Mouse (Mus musculus): ENCODE data around the gene Acaca. TPM values are rescaled to one million over a fixed set of nuclear protein-coding genes. Genes with fewer than 3 reads are reported as not detected.
"Not testable (repeated sequence)": the region's sequence is repeated elsewhere in the genome, so short reads cannot be mapped to it uniquely, and the experiment has no call there.

Gene Acaca
- polyA plus RNA-seq, 1 experiment from 2014 or later: 28.9 TPM

DNA sequence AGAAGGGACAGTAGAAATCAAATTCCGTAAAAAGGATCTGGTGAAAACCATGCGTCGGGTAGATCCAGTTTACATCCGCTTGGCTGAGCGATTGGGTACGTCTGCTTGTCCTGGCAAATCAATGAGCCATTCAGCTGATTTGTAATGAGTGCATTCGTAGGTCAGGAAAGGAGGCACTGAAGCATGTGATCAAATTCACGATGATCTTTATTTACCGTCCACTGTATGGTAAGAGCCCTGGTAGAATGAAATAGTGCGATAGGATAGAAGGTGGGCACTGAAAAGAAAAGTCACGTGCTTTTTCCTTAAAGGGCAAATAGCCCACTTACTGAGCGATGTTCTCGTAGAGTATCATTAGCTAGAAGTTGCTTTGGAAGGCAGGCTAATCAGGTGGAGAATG lies 253.0 kb downstream of the Acaca start:
- Histone ChIP-seq H3K27ac (ENCODE audit: low read length) (no peak overlapping the region), H3K36me3 (ENCODE audit: control insufficient read depth, insufficient read depth) (no peaks in the 10 kb centered on the region), H3K4me2 (ENCODE audit: low read length) (no peak overlapping the region), H3K27me3 (replicated peaks; ENCODE audit: control insufficient read depth, insufficient read depth, low read length) (no peaks in the 10 kb centered on the region), H3K9me3 (ENCODE audit: control insufficient read depth, low read length) (no peaks in the 10 kb centered on the region), H3K4me1 (replicated peaks; ENCODE audit: control insufficient read depth, insufficient read depth, low read length) (no peaks in the 10 kb centered on the region), H3K9ac (replicated peaks; ENCODE audit: low read depth, low read length) (no peak overlapping the region), H3K4me3 (replicated peaks; ENCODE audit: low read length) (no peak overlapping the region)
- 19% methylated on average over 13 of the region's 13 CpGs for WGBS
- no peak for ATAC-seq

DNA sequence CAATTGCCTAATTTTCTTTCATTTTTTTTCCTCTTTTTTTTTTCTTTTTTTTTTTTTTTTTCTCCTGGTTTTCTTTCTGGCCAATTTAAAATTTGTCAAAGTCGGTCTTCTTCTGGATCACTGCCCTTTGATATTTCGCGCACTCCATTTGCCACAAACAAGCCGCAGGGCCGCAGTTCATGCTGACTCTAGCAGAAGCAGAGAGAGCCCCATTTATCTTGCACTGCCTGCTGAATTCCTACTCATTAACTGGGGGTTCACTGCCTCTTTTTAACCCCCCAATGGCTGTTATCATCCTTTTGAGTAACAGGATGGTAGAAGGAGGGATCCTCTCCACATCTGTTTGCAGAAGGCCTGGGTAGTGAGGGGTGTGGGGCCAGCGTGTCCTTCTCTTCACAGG lies 254.4 kb downstream of the Acaca start:
- Histone ChIP-seq H3K9ac (replicated peaks; ENCODE audit: low read depth, low read length) (no peak overlapping the region), H3K4me2 (ENCODE audit: low read length) (no peak overlapping the region), H3K27me3 (replicated peaks; ENCODE audit: control insufficient read depth, insufficient read depth, low read length) (no peaks in the 10 kb centered on the region), H3K36me3 (ENCODE audit: control insufficient read depth, insufficient read depth) (no peaks in the 10 kb centered on the region), H3K4me3 (replicated peaks; ENCODE audit: low read length) (no peak overlapping the region), H3K4me1 (replicated peaks; ENCODE audit: control insufficient read depth, insufficient read depth, low read length) (peaks cover 2% of the 10 kb centered on the region; the same call in 1 of the 2 replicates), H3K9me3 (ENCODE audit: control insufficient read depth, low read length) (no peaks in the 10 kb centered on the region), H3K27ac (ENCODE audit: low read length) (no peak overlapping the region)
- ATAC-seq: no peak
- 46% methylated on average over 6 of the region's 6 CpGs for WGBS

- 72% methylated on average over 6 of the region's 6 CpGs for WGBS
Measured at GRCm38 (mm10) chr11:84389332-84389731, 259.9 kb downstream of the Acaca start.

GRCm38 (mm10) chr11:84391126-84391525 lies 261.7 kb downstream of the Acaca start:
- Histone ChIP-seq H3K4me3 (replicated peaks; ENCODE audit: low read length) (no peak overlapping the region), H3K4me2 (ENCODE audit: low read length) (no peak overlapping the region), H3K27me3 (replicated peaks; ENCODE audit: control insufficient read depth, insufficient read depth, low read length) (no peaks in the 10 kb centered on the region), H3K27ac (ENCODE audit: low read length) (no peak overlapping the region), H3K4me1 (replicated peaks; ENCODE audit: control insufficient read depth, insufficient read depth, low read length) (peaks cover 6% of the 10 kb centered on the region; the same call in 1 of the 2 replicates), H3K9me3 (ENCODE audit: control insufficient read depth, low read length) (no peaks in the 10 kb centered on the region), H3K36me3 (ENCODE audit: control insufficient read depth, insufficient read depth) (peaks cover 7% of the 10 kb centered on the region), H3K9ac (replicated peaks; ENCODE audit: low read depth, low read length) (no peak overlapping the region)
- ATAC-seq: no peak
- 88% methylated on average over 8 of the region's 8 CpGs for WGBS

More at GRCm38 (mm10) chr11:84389332-84389731, 259.9 kb downstream of the Acaca start:
- no peak for ATAC-seq
- Histone ChIP-seq H3K9ac (replicated peaks; ENCODE audit: low read depth, low read length) (no peak overlapping the region), H3K27ac (ENCODE audit: low read length) (no peak overlapping the region), H3K4me3 (replicated peaks; ENCODE audit: low read length) (no peak overlapping the region), H3K27me3 (replicated peaks; ENCODE audit: control insufficient read depth, insufficient read depth, low read length) (no peaks in the 10 kb centered on the region), H3K4me1 (replicated peaks; ENCODE audit: control insufficient read depth, insufficient read depth, low read length) (peaks cover 6% of the 10 kb centered on the region; the same call in 1 of the 2 replicates), H3K9me3 (ENCODE audit: control insufficient read depth, low read length) (no peaks in the 10 kb centered on the region), H3K36me3 (ENCODE audit: control insufficient read depth, insufficient read depth) (peaks cover 7% of the 10 kb centered on the region), H3K4me2 (ENCODE audit: low read length) (no peak overlapping the region)

DNA sequence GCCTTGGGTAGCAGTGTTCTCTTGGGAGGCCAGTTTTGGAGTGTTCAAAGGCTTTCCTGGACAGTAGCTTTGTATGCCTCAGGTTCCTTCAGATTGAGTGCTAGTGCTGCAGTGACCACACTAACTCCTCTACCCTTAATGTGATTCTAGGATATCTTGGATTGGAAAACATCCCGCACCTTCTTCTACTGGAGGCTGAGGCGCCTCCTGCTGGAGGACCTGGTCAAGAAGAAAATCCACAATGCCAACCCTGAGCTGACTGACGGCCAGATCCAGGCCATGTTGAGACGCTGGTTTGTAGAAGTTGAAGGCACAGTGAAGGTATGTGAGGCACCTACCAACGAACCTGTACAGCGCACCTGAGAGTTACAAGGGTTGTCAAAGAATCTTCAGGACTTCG lies 262.6 kb downstream of the Acaca start:
- H3K27me3 ChIP-seq (replicated peaks; ENCODE audit: control insufficient read depth, insufficient read depth, low read length); H3K4me1 ChIP-seq (replicated peaks; ENCODE audit: control insufficient read depth, insufficient read depth, low read length); H3K9ac ChIP-seq (replicated peaks; ENCODE audit: low read depth, low read length); H3K27ac ChIP-seq (ENCODE audit: low read length); H3K4me2 ChIP-seq (ENCODE audit: low read length); H3K9me3 ChIP-seq (ENCODE audit: control insufficient read depth, low read length); H3K4me3 ChIP-seq (replicated peaks; ENCODE audit: low read length); H3K36me3 ChIP-seq (ENCODE audit: control insufficient read depth, insufficient read depth); ATAC-seq: not testable (repeated sequence)
- 80% methylated on average over 7 of the region's 7 CpGs for WGBS

DNA sequence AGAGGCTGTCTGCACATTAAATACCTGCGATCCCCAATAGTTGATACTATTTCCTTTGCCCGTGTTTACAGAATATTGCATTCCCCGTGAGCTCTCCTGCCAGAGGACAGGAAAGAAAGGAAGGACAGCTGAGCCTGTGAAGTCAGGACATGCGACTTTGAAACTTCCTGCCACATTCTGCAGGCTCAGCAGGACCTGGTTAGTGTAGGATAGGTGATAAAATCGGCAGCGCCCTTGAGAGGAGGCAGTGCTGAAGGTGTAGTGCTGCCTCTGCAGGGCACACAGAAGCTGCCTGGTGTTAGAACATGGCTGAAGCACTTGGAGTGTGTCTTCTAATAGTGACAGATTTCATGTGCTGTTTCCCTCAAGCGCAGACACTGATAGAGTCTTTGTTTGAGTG lies 264.1 kb downstream of the Acaca start:
- Histone ChIP-seq H3K27ac (ENCODE audit: low read length) (no peak overlapping the region), H3K9me3 (ENCODE audit: control insufficient read depth, low read length) (no peaks in the 10 kb centered on the region), H3K27me3 (replicated peaks; ENCODE audit: control insufficient read depth, insufficient read depth, low read length) (no peaks in the 10 kb centered on the region), H3K4me3 (replicated peaks; ENCODE audit: low read length) (no peak overlapping the region), H3K4me1 (replicated peaks; ENCODE audit: control insufficient read depth, insufficient read depth, low read length) (peaks cover 4% of the 10 kb centered on the region), H3K36me3 (ENCODE audit: control insufficient read depth, insufficient read depth) (peaks cover 9% of the 10 kb centered on the region), H3K9ac (replicated peaks; ENCODE audit: low read depth, low read length) (no peak overlapping the region), H3K4me2 (ENCODE audit: low read length) (no peak overlapping the region)
- ATAC-seq: no peak
- 91% methylated on average over 7 of the region's 7 CpGs for WGBS

GRCm38 (mm10) chr11:84395010-84395409 lies 265.5 kb downstream of the Acaca start:
- Histone ChIP-seq H3K36me3 (ENCODE audit: control insufficient read depth, insufficient read depth) (peaks cover 9% of the 10 kb centered on the region), H3K4me1 (replicated peaks; ENCODE audit: control insufficient read depth, insufficient read depth, low read length) (no peaks in the 10 kb centered on the region; the same call in none of the 2 replicates), H3K27me3 (replicated peaks; ENCODE audit: control insufficient read depth, insufficient read depth, low read length) (no peaks in the 10 kb centered on the region), H3K4me3 (replicated peaks; ENCODE audit: low read length) (no peak overlapping the region), H3K27ac (ENCODE audit: low read length) (no peak overlapping the region), H3K9me3 (ENCODE audit: control insufficient read depth, low read length) (no peaks in the 10 kb centered on the region), H3K4me2 (ENCODE audit: low read length) (no peak overlapping the region), H3K9ac (replicated peaks; ENCODE audit: low read depth, low read length) (no peak overlapping the region)
- no peak for ATAC-seq
- 50% methylated on average over 1 of the region's 1 CpGs for WGBS

GRCm38 (mm10) chr11:84406733-84407132 lies 277.3 kb downstream of the Acaca start:
- peaks cover 8% of the 10 kb centered on the region; the same call in 1 of the 2 replicates for H3K4me1 ChIP-seq (replicated peaks; ENCODE audit: control insufficient read depth, insufficient read depth, low read length)
- H3K9me3 ChIP-seq (ENCODE audit: control insufficient read depth, low read length): peaks cover 3% of the 10 kb centered on the region
- no peak overlapping the region for H3K4me3 ChIP-seq (replicated peaks; ENCODE audit: low read length)
- H3K27me3 ChIP-seq (replicated peaks; ENCODE audit: control insufficient read depth, insufficient read depth, low read length): no peaks in the 10 kb centered on the region
- no peak overlapping the region for H3K4me2 ChIP-seq (ENCODE audit: low read length)
- 95% methylated on average over 4 of the region's 4 CpGs for WGBS
- no peak overlapping the region for H3K27ac ChIP-seq (ENCODE audit: low read length)
- no peaks in the 10 kb centered on the region; the same call in 1 of the 2 replicates for H3K36me3 ChIP-seq (ENCODE audit: control insufficient read depth, insufficient read depth)
- no peak overlapping the region for H3K9ac ChIP-seq (replicated peaks; ENCODE audit: low read depth, low read length)
- no peak for ATAC-seq

DNA sequence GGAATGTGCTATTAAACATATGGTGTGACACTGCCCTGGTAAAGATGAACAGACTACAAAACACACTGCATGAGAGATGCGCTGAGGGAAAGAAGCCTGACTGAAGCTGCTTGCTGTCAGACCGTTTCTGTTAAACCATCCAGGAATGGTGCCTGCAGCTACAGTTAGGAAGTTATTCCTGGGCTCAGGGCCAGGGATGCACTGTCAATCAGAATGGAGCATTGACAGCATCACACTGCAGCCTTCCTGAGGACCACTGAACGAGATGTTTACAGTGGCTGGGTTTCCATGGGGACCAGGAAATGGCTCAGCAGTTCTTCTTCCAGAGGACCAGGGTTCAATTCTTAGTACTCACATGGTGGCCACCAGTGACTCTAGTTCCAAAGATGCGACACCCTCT lies 280.9 kb downstream of the Acaca start:
- H3K27me3 ChIP-seq (replicated peaks; ENCODE audit: control insufficient read depth, insufficient read depth, low read length): no peaks in the 10 kb centered on the region
- H3K9ac ChIP-seq (replicated peaks; ENCODE audit: low read depth, low read length): no peak overlapping the region
- WGBS: 48% methylated on average over 4 of the region's 4 CpGs
- H3K36me3 ChIP-seq (ENCODE audit: control insufficient read depth, insufficient read depth): no peaks in the 10 kb centered on the region
- H3K4me3 ChIP-seq (replicated peaks; ENCODE audit: low read length): no peak overlapping the region
- H3K9me3 ChIP-seq (ENCODE audit: control insufficient read depth, low read length): peaks cover 3% of the 10 kb centered on the region
- peak; percentile 50; the same call in 1 of the 2 replicates for ATAC-seq
- no peak overlapping the region for H3K27ac ChIP-seq (ENCODE audit: low read length)
- H3K4me1 ChIP-seq (replicated peaks; ENCODE audit: control insufficient read depth, insufficient read depth, low read length): peaks cover 16% of the 10 kb centered on the region
- no peak overlapping the region for H3K4me2 ChIP-seq (ENCODE audit: low read length)

All from forebrain, embryonic 16.5 days (tissue).